Mouse (Mus musculus) cerebellum, adult 9-11 months (tissue): ENCODE results near the gene Ankzf1.

Source experiments
- DNase-seq: peaks from one replicate; pipeline ENCODE4 v3.0.0; 2022

Ankzf1 gene

DNA sequence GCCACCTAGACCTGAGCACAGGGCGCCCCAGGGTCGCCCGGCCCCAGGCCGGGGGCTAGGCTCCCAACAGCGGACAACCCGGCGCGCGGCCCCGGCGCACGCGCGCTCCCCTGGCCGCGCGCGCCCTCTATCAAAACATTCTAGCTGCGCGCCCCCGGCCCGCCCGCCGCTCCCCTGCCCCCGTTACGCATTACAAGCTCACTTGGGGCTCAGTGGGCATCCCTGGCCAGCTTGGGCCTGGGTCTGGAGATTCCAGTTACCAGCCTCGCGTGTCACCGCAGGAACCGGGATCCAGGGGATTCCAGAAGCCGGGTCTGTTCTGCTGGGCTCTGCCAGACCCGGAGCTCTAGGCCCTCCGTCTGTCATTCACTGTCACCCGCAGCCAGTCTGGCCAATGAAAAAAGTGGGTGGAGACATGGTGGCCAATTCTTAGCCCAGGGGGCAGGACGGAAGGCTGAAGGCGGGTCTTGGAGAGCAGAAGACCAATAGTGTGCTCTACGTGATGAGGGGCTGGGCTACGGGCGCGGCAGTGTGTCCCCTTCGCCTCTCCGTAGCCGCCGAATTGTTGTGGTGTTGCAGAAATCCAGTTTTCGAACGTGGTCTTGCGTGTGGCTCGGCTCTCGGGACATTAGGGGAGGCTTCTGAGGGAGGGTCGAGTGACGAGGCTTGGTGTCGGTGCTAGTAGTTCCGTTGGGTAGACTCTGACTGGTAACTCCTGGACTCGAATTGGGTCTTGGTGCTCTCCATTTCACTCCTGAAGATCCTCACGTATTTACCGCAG, at the start of gene Ankzf1, which contains the start of gene Atg9a:
Ankzf1 (plus strand) TSS at position 530 of the 781 bp plus-strand sequence.
Atg9a (minus strand) TSS at position 575 of the 781 bp plus-strand sequence.
- peak; percentile 99 for DNase-seq

DNA sequence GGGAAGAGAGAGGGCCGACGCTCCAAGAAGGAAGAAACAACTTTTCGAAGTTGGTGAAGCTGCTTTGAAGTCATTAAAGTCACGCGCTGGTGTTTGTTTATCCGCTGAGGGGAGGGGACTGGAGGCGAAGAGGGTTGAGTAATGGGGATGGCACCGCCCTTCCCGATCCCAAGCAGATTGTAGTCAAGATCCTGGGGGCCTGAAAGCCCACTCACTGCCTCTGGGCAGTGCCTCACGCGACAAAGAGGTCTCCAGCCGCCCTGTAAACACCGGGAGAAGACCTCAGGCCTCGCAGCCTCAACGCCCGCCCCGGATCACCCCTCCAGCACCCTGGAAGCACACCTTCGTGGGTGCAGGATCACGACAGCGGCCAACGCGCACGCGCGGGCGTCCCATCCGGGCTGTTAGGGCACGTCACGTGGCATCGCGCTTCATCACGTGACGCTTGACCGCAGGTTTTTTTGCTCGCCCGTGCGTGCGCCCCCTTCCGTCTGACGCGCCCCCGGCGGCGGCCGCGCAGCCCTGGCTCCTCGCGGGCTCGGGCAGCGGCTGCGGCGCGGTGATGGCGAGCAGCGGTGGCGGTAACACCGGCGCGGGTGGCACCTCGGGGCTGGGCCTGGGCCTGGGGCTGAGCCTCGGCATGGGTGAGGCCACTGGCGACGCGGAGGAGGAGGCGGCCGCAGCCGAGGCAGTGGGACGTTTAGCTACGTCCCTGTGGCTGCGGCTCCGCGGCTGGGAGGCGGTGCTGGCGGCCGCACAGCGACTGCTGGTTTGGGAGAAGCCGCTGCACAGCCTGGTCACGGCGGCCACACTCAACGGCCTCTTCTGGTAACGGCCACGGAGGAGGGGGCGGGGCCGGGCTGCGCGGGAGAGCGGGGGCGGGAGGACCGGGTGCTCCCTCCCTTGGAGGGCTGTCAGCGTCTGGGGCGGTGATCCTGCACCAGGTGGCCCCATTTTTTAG, 49.4 kb upstream of the Ankzf1 start, which contains the start of the genes Cnppd1 and Retreg2:
Cnppd1 (minus strand) TSS at position 411 of the 961 bp plus-strand sequence.
Retreg2 (plus strand) TSS at position 478 of the 961 bp plus-strand sequence.
- peak; percentile 96 for DNase-seq

DNA sequence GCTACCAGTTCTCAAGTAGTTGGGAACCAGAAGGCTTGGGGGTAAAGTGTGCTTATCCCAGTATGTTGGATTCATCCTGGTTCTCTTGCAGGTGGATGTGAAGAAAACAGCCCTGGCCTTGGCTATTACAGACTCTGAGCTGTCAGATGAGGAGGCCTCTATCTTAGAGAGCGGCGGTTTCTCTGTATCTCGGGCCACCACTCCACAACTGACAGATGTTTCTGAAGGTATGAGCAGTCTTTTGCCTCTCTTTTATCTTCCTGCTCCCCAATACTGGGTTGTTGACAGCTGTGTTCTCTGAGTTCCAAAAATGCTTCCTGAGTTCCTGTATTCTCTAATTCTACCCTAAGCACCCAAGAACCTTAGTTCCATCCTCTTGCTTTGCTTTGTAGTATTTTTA, 46.4 kb upstream of the Ankzf1 start:
- DNase-seq = no peak

DNA sequence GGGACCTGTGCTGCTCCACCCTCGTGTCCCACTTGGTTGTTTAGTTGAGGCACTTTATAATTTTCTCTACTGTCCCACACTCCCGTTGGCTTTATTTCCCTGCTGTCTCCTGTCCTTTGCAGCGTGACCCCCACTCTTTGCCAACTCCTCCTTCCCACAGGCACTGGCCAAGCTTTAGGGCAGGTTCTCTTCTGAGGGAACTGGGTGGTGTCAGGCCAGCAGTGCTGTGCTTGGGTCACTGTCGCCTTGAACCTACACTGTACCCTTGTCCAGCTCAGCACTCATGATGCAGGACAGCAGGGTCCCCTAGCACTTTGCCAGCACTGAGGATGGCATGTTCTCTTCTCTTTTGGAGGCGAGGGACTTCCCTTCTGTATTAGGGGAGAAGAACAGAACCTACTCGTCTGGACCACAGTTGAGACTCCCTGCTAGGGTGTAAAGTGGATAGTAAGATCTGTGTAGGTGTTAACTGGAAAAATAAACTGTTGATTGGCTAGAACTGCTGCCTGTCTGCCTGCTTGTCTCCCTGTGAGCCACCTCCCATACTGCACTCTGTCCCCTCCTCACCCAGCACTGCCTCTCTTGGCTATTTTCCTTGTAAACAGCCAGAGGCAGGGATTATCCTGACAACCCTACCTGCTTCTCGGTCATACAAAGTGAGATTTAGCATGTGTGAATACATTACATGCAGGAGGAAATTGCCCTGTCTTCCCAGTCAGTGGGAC, 44.4 kb upstream of the Ankzf1 start:
- DNase-seq = no peak

DNA sequence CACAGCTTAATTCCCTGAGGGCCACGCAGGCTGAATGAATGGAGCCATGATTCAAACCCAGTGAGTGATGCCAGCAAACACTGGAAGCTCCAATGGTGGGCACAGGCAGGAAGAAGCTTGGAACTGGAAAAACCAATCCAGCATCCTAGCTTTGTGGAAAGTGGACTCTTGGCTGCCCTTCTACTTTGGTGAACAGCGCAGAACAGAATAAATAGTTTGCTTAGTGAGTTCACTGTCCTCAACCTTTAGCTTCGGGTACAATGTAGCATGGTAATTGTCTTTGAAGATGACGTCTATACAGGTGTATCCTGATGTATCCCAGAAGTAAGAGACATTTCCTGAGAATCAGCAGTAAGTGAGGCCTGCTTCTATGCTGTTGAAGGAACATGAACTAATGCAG, 43.2 kb upstream of the Ankzf1 start:
- no peak for DNase-seq

DNA sequence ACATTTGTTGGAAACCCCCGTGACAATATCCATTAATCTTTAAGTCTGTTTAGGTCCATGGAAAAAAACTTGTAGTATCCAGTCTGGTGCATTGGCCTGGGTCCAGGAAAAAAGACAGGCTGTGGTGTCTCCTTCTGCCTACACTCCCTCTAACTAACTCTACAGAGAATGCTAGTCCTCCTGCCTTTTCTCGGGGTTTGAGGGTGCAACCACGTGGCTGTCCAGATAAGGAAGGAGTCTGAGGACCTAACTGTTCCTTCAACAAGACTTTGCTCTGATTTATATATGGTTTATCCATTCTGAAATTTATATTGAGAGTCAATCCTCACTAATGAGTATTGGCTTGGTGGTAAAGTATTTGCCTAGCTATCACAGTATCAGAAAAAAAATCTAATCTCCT, 36.1 kb upstream of the Ankzf1 start:
- DNase-seq = no peak

DNA sequence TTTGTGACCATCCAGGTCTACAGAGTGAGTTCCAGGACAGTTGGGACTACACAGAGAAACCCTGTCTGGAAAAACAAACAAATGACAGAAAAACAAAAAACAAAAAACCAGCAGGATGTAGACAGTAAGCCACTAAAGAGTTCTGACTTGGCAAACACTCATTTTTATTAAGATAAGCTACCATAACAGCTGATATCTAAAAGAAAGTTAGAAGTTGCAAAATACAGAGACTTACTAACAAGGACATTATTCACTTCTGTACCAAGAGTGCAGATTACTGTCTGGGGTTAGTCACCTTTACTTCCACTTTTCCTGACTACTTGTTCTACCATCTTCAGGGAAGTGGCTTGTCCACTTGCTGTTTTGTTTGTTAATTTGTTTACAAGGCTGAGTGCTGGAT, 33.0 kb upstream of the Ankzf1 start:
- DNase-seq = no peak

DNA sequence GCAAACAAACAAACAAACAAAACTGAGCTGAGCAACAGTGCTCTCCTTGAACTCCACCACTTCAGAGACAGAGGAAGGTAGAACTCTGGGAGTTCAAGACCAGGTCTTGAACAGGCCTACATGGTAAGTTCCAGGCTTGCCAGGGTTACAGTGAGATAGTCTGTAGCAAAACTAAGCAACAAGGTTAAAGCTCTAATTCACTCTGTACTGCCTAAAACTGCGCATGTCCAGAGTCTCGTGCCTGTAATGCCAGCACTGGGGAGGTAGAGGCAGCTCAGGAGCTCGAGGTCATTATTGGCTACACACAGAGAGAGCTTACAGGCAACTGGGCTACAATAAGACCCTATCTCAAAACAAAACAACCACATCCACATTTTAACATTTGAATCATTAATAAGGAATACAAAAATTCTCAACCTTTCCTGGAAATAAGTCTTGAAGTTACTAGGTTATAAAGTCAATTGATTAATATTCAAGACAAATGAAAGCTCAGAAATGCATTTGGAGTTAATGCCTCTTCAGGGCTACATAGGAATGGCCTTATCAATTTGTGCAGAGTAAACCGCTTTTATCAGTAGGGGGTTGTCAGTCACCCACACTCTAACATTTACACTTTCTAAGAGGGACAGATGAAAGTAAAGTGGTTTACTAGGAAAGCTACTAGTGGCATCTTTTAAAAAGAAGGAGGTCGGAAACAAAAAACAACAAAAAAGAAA, 32.3 kb upstream of the Ankzf1 start:
- DNase-seq = no peak

DNA sequence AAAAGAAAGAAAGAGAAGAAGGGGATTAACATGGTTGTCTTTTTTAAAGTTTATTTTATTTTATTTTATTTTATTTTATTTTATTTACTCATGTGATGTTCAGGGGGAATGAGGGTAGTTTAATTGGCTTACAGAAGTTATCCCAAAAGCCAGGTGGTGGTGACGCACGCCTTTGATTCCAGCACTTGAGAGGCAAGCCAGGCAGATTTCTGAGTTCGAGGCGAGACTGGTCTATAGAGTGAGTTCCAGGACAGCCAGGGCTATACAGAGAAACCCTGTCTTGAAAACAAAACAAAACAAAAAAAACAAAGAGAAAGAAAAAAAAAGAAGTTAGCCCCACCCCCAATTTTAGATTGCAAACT, 31.7 kb upstream of the Ankzf1 start:
- no peak for DNase-seq

DNA sequence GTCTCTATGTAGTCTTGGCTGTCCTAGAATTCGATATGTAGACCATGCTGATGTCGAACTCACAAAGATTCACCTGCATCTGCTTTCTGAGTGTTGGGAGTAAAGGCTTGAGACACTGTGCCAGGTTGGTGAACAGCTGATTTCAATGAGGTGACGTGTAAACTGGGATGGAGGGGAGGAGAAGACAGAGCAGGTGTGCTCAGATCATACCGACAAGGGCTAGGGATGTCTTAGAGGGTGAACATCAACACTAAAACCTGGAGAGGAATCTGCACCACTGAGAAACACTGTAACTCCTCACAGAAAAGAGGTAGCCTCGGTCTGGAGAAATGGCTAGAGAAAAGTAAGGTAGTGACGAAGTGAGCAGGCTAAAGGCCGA, 23.9 kb upstream of the Ankzf1 start:
- no peak for DNase-seq

DNA sequence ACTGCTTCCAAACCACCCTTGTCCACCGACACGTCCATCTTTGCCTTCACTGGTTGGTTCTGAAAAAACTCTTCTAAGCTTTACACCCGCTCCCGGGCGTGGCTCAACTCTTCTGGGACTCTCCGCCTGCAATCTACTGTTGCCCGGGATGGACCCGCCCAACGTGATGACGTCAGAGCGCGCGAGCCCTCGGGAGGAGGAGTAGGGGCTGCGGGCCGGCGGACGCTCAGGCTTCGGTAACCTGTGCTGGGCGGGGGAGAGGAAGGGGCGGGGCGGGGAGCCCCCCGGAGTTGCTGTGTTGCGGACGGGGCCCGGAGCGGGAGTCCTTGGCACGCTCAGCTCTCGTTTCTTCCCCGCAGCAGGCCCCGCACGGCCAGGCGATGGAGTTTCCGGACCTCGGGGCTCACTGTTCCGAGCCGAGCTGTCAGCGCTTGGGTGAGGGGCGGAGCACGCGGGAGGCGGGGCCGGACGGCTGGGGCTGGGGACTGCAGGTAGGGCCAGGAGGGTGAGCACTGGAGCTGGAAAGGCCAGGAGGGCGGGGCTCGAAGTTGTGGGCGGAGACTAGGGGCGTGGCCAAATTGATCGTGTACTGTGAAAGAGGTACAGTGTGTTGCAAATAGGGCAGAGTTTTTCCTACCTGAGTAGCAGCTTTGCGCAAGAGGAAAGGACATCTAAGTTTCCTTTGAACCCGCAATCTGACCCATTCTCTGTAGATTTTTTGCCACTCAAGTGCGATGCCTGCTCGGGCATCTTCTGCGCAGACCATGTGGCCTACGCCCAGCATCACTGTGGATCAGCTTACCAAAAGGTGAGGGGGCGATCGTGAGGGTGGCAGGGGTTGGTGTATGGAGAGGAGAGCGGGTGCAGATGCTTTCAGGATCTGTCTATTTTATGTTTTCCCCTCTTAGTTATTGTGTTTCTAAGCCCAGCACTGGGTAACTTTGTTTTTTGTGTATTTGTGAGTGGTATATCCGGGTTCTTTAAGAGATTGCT, 23.2 kb upstream of the Ankzf1 start, which contains the start of gene Zfand2b:
Zfand2b (plus strand) TSS at position 175 of the 993 bp plus-strand sequence.
- peak; percentile 97 for DNase-seq

DNA sequence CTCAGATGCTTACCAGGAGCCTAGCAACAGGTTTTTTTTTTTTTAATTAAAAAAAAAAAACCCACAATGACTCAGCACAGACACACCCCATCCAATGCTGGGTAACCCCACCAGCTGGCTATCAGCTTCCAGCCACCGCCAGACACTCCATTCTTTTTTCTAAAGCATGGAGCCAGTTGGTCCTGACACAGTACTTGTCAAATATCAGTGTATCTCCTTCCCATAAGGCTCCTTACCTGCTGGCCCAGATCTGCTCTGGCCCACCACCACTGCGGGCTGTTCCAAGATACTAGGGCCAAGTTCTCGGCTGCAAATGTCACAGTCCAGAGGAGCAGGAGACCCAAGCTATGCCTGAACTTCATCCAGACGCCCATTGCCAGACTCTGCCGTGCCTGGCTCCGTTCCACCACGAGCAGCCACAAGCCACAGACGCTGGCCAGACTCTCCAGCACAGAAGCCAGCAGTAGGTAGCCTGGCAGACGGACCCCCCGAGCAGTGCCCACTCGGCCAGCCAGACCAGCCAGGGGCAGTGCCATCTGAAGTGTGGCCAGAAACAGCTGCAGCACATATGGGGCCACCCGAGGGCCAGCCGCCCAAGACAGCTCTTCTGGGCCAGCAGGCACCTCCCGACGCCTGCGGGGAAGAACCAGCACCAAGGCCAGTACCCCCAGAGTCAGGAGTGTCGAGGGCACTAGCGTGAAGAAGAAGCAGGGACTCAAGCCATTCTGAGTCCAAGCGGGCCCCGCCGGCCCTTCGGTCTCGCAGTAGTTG, 12.4 kb upstream of the Ankzf1 start:
- DNase-seq = peak; percentile 75

DNA sequence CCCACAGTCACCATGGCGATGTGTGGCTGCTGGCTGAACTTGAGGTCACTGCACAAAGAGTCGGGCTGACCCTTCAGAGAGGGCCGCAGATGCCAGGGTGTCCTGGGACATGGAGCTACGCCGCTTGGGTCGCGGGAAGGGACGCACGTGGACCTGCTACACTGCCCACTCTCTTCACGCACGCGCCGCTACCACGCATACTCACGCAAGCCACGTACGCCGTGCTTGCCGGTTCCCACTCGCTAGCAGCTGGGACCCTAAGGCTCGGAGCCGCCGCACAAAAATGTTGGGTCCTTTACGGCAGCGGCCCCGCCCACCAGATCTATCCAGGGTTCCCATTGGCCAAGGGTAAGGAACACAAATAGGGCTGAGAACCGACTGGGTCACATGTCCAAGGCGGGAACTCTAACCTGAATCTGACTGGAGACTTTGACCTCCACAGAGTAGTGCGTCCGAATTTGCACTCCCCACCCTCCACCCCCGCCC, 11.8 kb upstream of the Ankzf1 start, which contains the start of gene Abcb6:
Abcb6 (minus strand) TSS at position 288 of the 486 bp plus-strand sequence.
- DNase-seq = peak; percentile 90

DNA sequence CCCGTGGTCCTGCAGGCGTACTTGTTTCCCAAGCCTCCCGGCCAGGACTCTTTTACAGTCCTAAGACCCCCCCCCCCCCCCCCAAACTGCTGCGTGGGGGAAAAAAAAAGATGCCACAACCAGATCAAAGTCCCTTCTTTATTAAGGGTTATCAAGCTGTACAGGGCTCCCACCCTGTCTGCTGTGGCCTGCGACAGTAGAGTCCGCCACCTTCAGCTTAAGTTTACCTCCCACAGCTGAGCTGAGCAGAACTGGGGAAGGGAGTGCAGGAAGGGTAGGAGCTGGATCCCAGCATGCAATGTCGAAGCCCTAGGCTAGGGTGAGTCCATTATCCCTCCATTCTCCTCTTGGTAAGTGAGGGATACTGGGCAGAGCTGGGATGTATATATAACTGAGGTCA, 11.2 kb upstream of the Ankzf1 start:
- no peak for DNase-seq

DNA sequence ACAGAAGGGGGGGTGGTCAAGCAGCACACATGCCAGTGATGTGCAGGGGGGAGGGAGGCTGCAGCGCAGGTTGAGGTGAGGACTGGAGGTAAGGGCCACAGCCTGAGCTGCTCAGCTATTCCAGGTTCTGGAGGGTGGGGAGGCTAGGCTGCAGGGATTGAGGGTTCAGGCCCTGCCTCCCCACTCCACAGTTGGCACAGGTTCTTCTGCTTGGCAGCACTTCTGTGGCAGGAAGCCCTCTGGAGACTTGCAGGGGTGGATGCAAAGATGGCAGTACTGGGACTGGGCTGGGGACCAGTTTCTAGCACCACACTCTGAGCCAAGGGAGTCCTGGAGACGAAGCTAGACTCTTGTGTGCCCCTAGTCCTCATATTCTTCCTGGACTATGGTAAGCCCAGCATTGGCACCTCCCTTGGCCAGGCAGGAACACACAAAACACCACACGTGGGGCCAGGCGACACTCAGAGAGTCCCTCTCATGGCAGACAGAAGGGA, 10.5 kb upstream of the Ankzf1 start:
- peak; percentile 47 for DNase-seq

DNA sequence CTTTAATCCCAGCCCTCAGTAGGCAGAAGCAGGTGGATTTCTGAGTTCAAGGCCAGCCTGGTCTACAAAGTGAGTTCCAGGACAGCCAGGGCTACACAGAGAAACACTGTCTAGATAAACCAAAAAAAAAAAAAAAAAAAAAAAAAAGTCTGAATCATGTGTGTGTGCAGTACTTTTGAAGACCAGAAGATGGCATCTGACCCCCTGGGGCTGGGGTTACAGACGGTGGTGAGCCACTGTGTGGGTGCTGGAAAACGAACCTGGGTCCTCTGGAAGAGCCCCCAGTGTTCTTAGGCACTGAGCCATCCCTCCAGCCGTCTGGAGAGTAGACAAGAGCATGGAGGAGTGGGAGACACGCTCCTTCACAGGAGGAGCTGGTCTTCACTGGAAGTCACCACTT, 9.8 kb upstream of the Ankzf1 start:
- no peak for DNase-seq

DNA sequence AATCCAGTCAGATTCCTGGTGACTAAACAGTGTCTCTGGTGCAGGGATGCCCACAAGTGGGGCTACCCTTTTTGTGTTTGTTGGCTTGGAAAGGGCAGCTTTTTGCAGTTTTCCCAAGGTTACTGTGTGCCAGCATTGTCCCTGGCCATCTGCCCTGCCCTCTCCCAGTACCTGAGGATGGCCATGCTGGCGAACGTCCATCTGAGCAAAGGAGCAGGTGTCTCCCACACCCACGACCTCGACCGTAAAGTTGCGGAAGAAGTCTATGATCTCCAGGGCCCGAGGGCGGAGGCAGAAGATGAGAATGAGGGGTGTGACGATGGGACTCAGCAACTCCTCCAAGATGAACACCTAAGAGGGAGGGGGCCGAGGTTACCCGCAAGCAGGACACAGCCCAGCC, 6.5 kb upstream of the Ankzf1 start:
- peak; percentile 57 for DNase-seq

DNA sequence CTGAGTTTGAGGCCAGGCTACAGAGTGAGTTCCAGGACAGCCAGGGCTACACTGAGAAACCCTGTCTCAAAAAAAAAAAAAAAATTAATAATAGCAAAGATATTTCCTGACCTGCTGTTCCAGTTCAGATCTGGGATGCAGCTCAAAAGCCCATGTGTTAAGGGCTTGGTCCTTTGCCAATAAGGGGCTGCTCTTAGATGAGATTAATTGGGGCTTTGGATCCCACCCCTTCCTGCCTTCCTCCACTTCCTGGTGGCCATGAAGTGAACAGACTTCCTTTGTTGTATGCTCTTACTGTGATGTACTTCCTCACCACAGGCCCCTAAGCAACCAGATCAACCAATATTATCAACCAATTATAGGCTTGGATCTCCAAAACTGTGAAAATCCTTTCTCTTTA, 4.8 kb upstream of the Ankzf1 start:
- no peak for DNase-seq

DNA sequence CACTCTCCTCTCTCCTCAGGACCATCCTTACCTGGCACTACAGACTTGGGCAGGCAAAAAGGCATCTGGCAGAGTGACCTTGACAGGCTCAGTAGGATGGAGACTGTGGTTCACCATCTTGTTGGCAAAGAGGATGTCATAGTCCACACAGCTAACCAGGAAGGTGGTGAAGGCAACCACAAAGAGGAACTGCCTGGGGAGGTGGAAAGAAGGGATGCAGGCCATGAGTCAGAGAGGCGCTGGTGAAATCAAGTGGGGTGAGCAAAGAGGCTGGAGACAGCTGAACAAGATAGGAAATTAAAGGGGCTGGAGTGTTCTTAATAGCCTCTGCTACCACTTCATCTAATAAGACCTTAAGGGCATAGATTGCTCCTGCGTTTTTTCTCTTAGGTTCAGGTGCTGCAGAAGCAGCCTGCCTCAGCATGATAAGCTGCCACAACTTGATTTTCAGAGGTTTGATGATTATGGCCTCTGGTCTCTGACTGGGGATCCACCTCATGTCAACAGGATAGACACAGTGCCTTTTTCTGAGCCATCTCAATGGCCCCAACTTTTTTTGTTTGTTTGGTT, 4.0 kb upstream of the Ankzf1 start:
- DNase-seq = no peak
